Mouse (Mus musculus) kidney, postnatal 10 days (tissue): ENCODE results near the gene Stam.
"Not testable (repeated sequence)": the region's sequence is repeated elsewhere in the genome, so short reads cannot be mapped to it uniquely, and the experiment has no call there.

Source experiments
- DNase-seq: peaks from one replicate; pipeline ENCODE4 v3.0.0; 2021; ENCODE audit warnings: mixed read lengths

Gene Stam

GRCm38 (mm10) chr2:14073362-14074220 is at the start of gene Stam:
Stam (plus strand) TSS chr2:14074098.
- peak; percentile 94 for DNase-seq

- no peak for DNase-seq
These were observed 32.6 kb upstream of the Stam start for GRCm38 (mm10) chr2:14041249-14041648.

GRCm38 (mm10) chr2:14043011-14043410 is 30.9 kb upstream of the Stam start:
- DNase-seq, result no peak

GRCm38 (mm10) chr2:14043577-14044170 is 30.2 kb upstream of the Stam start:
- DNase-seq, result peak; percentile 43

GRCm38 (mm10) chr2:14048381-14048780 is 25.5 kb upstream of the Stam start:
- peak; percentile 81 for DNase-seq

GRCm38 (mm10) chr2:14048808-14049207 is 25.1 kb upstream of the Stam start:
- DNase-seq, result no peak

- no peak for DNase-seq
These were observed 20.3 kb upstream of the Stam start for GRCm38 (mm10) chr2:14053618-14054017.

- DNase-seq, result no peak
These were observed 19.7 kb upstream of the Stam start for GRCm38 (mm10) chr2:14054163-14054562.

GRCm38 (mm10) chr2:14054716-14055115 is 19.2 kb upstream of the Stam start:
- no peak for DNase-seq

- peak; percentile 87 for DNase-seq
These were observed 18.7 kb upstream of the Stam start for GRCm38 (mm10) chr2:14055168-14055565.

- DNase-seq, result peak; percentile 88
These were observed 18.1 kb upstream of the Stam start, which contains the start of gene Hacd1 for GRCm38 (mm10) chr2:14055566-14056331. Hacd1 (minus strand) TSS chr2:14056135.

GRCm38 (mm10) chr2:14065704-14066650 is 7.9 kb upstream of the Stam start:
- DNase-seq, result no peak

GRCm38 (mm10) chr2:14069027-14069426 is 4.9 kb upstream of the Stam start:
- DNase-seq, result no peak

- no peak for DNase-seq
These were observed 3.4 kb upstream of the Stam start for GRCm38 (mm10) chr2:14070466-14070865.

- DNase-seq, result no peak
These were observed 913 bp upstream of the Stam start for GRCm38 (mm10) chr2:14073008-14073361.

GRCm38 (mm10) chr2:14074221-14074901 is 463 bp downstream of the Stam start:
- DNase-seq, result no peak

GRCm38 (mm10) chr2:14078527-14078926 is 4.6 kb downstream of the Stam start:
- not testable (repeated sequence) for DNase-seq

- DNase-seq, result no peak
These were observed 26.6 kb downstream of the Stam start for GRCm38 (mm10) chr2:14100533-14100932.

- DNase-seq, result no peak
These were observed 28.7 kb downstream of the Stam start for GRCm38 (mm10) chr2:14102603-14103002.

GRCm38 (mm10) chr2:14103924-14104323 is 30.0 kb downstream of the Stam start:
- DNase-seq, result no peak

GRCm38 (mm10) chr2:14107673-14108072 is 33.8 kb downstream of the Stam start:
- no peak for DNase-seq

- no peak for DNase-seq
These were observed 52.5 kb downstream of the Stam start for GRCm38 (mm10) chr2:14126387-14126786.
